Mouse (Mus musculus) neural tube, embryonic 14.5 days (tissue): ENCODE measurements around the gene Dedd. TPM values are rescaled to one million over a fixed set of nuclear protein-coding genes. Genes with fewer than 3 reads are reported as not detected.
"Not testable (repeated sequence)": the region's sequence is repeated elsewhere in the genome, so short reads cannot be mapped to it uniquely, and the experiment has no call there.

Source experiments
- ATAC-seq: fragments of 200-750 bp; cut with Nextera tagmentation; 2 replicates; pipeline ENCODE4 v1.8.0; 2017; ENCODE audit warnings: low read depth, mild to moderate bottlenecking, moderate TSS enrichment, moderate library complexity
- H3K27ac ChIP-seq: fragments of 300-500 bp; sonication (generic); 2 replicates; pipeline ENCODE4 v1.5.1; 2014; ENCODE audit warnings: low read depth, mild to moderate bottlenecking, control low read depth, low read length, moderate library complexity, mixed read lengths
- H3K27me3 ChIP-seq: fragments of 300-500 bp; sonication (generic); 2 replicates; pipeline ENCODE4 v1.6.1; 2014; ENCODE audit warnings: low read length; ENCODE audit not compliant: control insufficient read depth, insufficient read depth
- H3K36me3 ChIP-seq: fragments of 300-500 bp; sonication (generic); 2 replicates; pipeline ENCODE4 v1.6.1; 2014; ENCODE audit warnings: low read length, mixed read lengths; ENCODE audit not compliant: control insufficient read depth, insufficient read depth
- H3K4me1 ChIP-seq: fragments of 300-500 bp; sonication (generic); 2 replicates; pipeline ENCODE4 v1.6.1; 2014; ENCODE audit warnings: low read length; ENCODE audit not compliant: control insufficient read depth, insufficient read depth
- H3K4me2 ChIP-seq: fragments of 300-500 bp; sonication (generic); 2 replicates; pipeline ENCODE4 v1.6.1; 2014; ENCODE audit warnings: mild to moderate bottlenecking, low read depth, low read length, control low read depth
- H3K4me3 ChIP-seq: fragments of 300-500 bp; sonication (generic); 2 replicates; pipeline ENCODE4 v1.5.1; 2014; ENCODE audit warnings: low read depth, low read length, control low read depth, mixed read lengths
- H3K9ac ChIP-seq: fragments of 300-500 bp; sonication (generic); replicated peaks from 2 replicates; pipeline ENCODE4 v1.6.1; 2014; ENCODE audit warnings: low read depth, mild to moderate bottlenecking, control low read depth, low read length, mixed read lengths
- H3K9me3 ChIP-seq: fragments of 300-500 bp; sonication (generic); 2 replicates; pipeline ENCODE4 v1.6.1; 2016; ENCODE audit warnings: low read length; ENCODE audit not compliant: control insufficient read depth
- WGBS: fragments of 180-500 bp; shearing (Covaris S2); extraction: QIAGEN DNeasy Blood & Tissue Kit; methylation state at CpG from one replicate; pipeline ENCODE4 v1.1.7; 2014; 5-methylcytosine and 5-hydroxymethylcytosine counted together
- polyA plus RNA-seq: library from polyadenylated mRNA; unstranded; fragments of >200 nt; fragmentation: Nextera tagmentation; extraction: Ambion mirVana; gene quantifications from 2 replicates; pipeline ENCODE4 v1.2.1, GENCODE M21; 2014

Gene Dedd
- polyA plus RNA-seq, 1 experiment from 2014 or later = 48.0 TPM

GRCm38 (mm10) chr1:171298226-171298625 is 30.7 kb upstream of the Dedd start:
- H3K9me3 ChIP-seq = no peaks in the 10 kb centered on the region
- H3K4me2 ChIP-seq = no peak overlapping the region
- peaks cover 7% of the 10 kb centered on the region for H3K4me1 ChIP-seq
- H3K4me3 ChIP-seq = no peak overlapping the region
- no peak overlapping the region for H3K27ac ChIP-seq
- H3K27me3 ChIP-seq = no peaks in the 10 kb centered on the region; the same call in 1 of the 2 replicates
- WGBS = 75% methylated on average over 3 of the region's 3 CpGs
- H3K36me3 ChIP-seq = no peaks in the 10 kb centered on the region
- no peak overlapping the region for H3K9ac ChIP-seq
- ATAC-seq = no peak

- not testable (repeated sequence) for H3K4me1 ChIP-seq, H3K27me3 ChIP-seq, H3K36me3 ChIP-seq, H3K27ac ChIP-seq, ATAC-seq, H3K9ac ChIP-seq, H3K4me3 ChIP-seq, H3K4me2 ChIP-seq, H3K9me3 ChIP-seq
- WGBS = 70% methylated on average over 5 of the region's 5 CpGs
Observed at GRCm38 (mm10) chr1:171306157-171306556, 22.8 kb upstream of the Dedd start.

- Histone ChIP-seq H3K4me2 (no peak overlapping the region), H3K36me3 (no peaks in the 10 kb centered on the region), H3K9ac (no peak overlapping the region), H3K4me1 (no peaks in the 10 kb centered on the region), H3K4me3 (no peak overlapping the region), H3K27ac (no peak overlapping the region), H3K9me3 (no peaks in the 10 kb centered on the region), H3K27me3 (no peaks in the 10 kb centered on the region)
- WGBS = 71% methylated on average over 2 of the region's 2 CpGs
- ATAC-seq = no peak
Observed at GRCm38 (mm10) chr1:171309321-171309720, 19.6 kb upstream of the Dedd start.

- H3K36me3 ChIP-seq = no peaks in the 10 kb centered on the region
- no peak overlapping the region for H3K4me3 ChIP-seq
- H3K27me3 ChIP-seq = no peaks in the 10 kb centered on the region
- no peak overlapping the region for H3K27ac ChIP-seq
- 9% methylated on average over 7 of the region's 7 CpGs for WGBS
- no peak for ATAC-seq
- H3K4me2 ChIP-seq = no peak overlapping the region
- no peaks in the 10 kb centered on the region for H3K9me3 ChIP-seq
- no peaks in the 10 kb centered on the region for H3K4me1 ChIP-seq
- no peak overlapping the region for H3K9ac ChIP-seq
Observed at GRCm38 (mm10) chr1:171319748-171320147, 9.2 kb upstream of the Dedd start.

GRCm38 (mm10) chr1:171320151-171320550 is 8.8 kb upstream of the Dedd start:
- ATAC-seq = no peak
- no peaks in the 10 kb centered on the region for H3K4me1 ChIP-seq
- H3K4me2 ChIP-seq = no peak overlapping the region
- H3K27ac ChIP-seq = no peak overlapping the region
- H3K27me3 ChIP-seq = no peaks in the 10 kb centered on the region
- no peak overlapping the region for H3K4me3 ChIP-seq
- H3K36me3 ChIP-seq = no peaks in the 10 kb centered on the region
- no peak overlapping the region for H3K9ac ChIP-seq
- WGBS = 19% methylated on average over 5 of the region's 5 CpGs
- no peaks in the 10 kb centered on the region for H3K9me3 ChIP-seq

- H3K36me3 ChIP-seq = no peaks in the 10 kb centered on the region
- no peaks in the 10 kb centered on the region for H3K9me3 ChIP-seq
- H3K4me3 ChIP-seq = no peak overlapping the region
- H3K27me3 ChIP-seq = no peaks in the 10 kb centered on the region
- no peak for ATAC-seq
- H3K9ac ChIP-seq = no peak overlapping the region
- no peak overlapping the region for H3K4me2 ChIP-seq
- H3K27ac ChIP-seq = no peak overlapping the region
- no peaks in the 10 kb centered on the region for H3K4me1 ChIP-seq
Observed at GRCm38 (mm10) chr1:171321415-171321814, 7.5 kb upstream of the Dedd start.

GRCm38 (mm10) chr1:171322012-171322411 is 6.9 kb upstream of the Dedd start:
- Histone ChIP-seq H3K4me3 (no peak overlapping the region), H3K4me2 (no peak overlapping the region), H3K9me3 (no peaks in the 10 kb centered on the region), H3K36me3 (no peaks in the 10 kb centered on the region), H3K4me1 (peaks cover under 1% of the 10 kb centered on the region; the same call in 1 of the 2 replicates), H3K27me3 (no peaks in the 10 kb centered on the region), H3K9ac (no peak overlapping the region), H3K27ac (no peak overlapping the region)
- 76% methylated on average over 1 of the region's 1 CpGs for WGBS
- ATAC-seq = no peak

GRCm38 (mm10) chr1:171325571-171325970 is 3.4 kb upstream of the Dedd start:
- H3K9me3 ChIP-seq = no peaks in the 10 kb centered on the region
- H3K27ac ChIP-seq = no peak overlapping the region
- peaks cover 2% of the 10 kb centered on the region; the same call in 1 of the 2 replicates for H3K27me3 ChIP-seq
- H3K9ac ChIP-seq = no peak overlapping the region
- peaks cover 18% of the 10 kb centered on the region for H3K4me1 ChIP-seq
- no peaks in the 10 kb centered on the region for H3K36me3 ChIP-seq
- no peak overlapping the region for H3K4me2 ChIP-seq
- ATAC-seq = no peak
- WGBS = 82% methylated on average over 2 of the region's 2 CpGs
- no peak overlapping the region for H3K4me3 ChIP-seq

- not testable (repeated sequence) for H3K4me2 ChIP-seq, H3K9ac ChIP-seq, H3K36me3 ChIP-seq, H3K27me3 ChIP-seq, H3K9me3 ChIP-seq, ATAC-seq, H3K27ac ChIP-seq, H3K4me3 ChIP-seq
- WGBS = 94% methylated on average over 4 of the region's 4 CpGs
- H3K4me1 ChIP-seq = peaks cover 27% of the 10 kb centered on the region
Observed at GRCm38 (mm10) chr1:171326588-171326987, 2.4 kb upstream of the Dedd start.
